Mouse (Mus musculus) stomach, postnatal 0 days (tissue): ENCODE data around the gene Zfp358.

Experiments
- CTCF ChIP-seq: IDR thresholded peaks from 2 replicates; pipeline ENCODE4 v1.5.1; 2016; ENCODE audit warnings: antibody characterized with exemption, low read depth, mild to moderate bottlenecking, moderate library complexity
- EP300 ChIP-seq: optimal IDR thresholded peaks from 2 replicates; pipeline ENCODE3; 2016; ENCODE audit warnings: antibody characterized with exemption

GRCm38 (mm10) chr8:3467006-3467885 lies 25.7 kb upstream of the Zfp358 start, which contains the start of gene Pex11g:
- no peak for TF ChIP-seq CTCF
- no peak for TF ChIP-seq EP300
